Mouse (Mus musculus): ENCODE data around the gene Olfr906.

Olfr906 gene

GRCm38 (mm10) chr9:38486785-38487184 lies at the start of gene Olfr906:
Olfr906 (plus strand) TSS chr9:38487085.
- POLR2A ChIA-PET, result no interaction called here

GRCm38 (mm10) chr9:38447352-38447751 lies 39.5 kb upstream of the Olfr906 start, which contains the start of gene Olfr902:
Olfr902 (plus strand) TSS chr9:38447652.
- ChIA-PET POLR2A (no interaction called here), CTCF (no interaction called here)

More at GRCm38 (mm10) chr9:38486785-38487184, at the start of gene Olfr906:
- CTCF ChIA-PET, result no interaction called here

- POLR2A ChIA-PET, result no interaction called here
- CTCF ChIA-PET, result no interaction called here
Observed at GRCm38 (mm10) chr9:38462844-38463243, 24.0 kb upstream of the Olfr906 start, which contains the start of gene Olfr904. Olfr904 (plus strand) TSS chr9:38463144.

GRCm38 (mm10) chr9:38470807-38471206 lies 16.1 kb upstream of the Olfr906 start, which contains the start of gene Olfr905:
Olfr905 (plus strand) TSS chr9:38471107.
- ChIA-PET POLR2A (no interaction called here), CTCF (no interaction called here)

GRCm38 (mm10) chr9:38495501-38495900 lies 8.6 kb downstream of the Olfr906 start, which contains the start of gene Olfr907:
Olfr907 (plus strand) TSS chr9:38495801.
- CTCF ChIA-PET, result no interaction called here
- POLR2A ChIA-PET, result no interaction called here

GRCm38 (mm10) chr9:38512353-38512752 lies 25.5 kb downstream of the Olfr906 start:
- CTCF ChIA-PET, result no interaction called here

GRCm38 (mm10) chr9:38521280-38521679 lies 34.4 kb downstream of the Olfr906 start, which contains the start of gene Olfr911-ps1:
Olfr911-ps1 (plus strand) TSS chr9:38521580.
- ChIA-PET CTCF (no interaction called here), POLR2A (no interaction called here)

More at GRCm38 (mm10) chr9:38512353-38512752, 25.5 kb downstream of the Olfr906 start:
- POLR2A ChIA-PET, result no interaction called here

- POLR2A ChIA-PET, result no interaction called here
- CTCF ChIA-PET, result no interaction called here
Observed at GRCm38 (mm10) chr9:38537549-38537948, 50.7 kb downstream of the Olfr906 start, which contains the start of gene Olfr910. Olfr910 (plus strand) TSS chr9:38537849.

All from embryonic stem cell, embryonic (primary cell).